Mouse (Mus musculus): ENCODE results near the gene Kctd18.

Kctd18 gene

GRCm38 (mm10) chr1:57991277-57991676 is 27.5 kb downstream of the Kctd18 start:
- DNase-seq (ENCODE audit: low spot score in 2 of 2): no peak

- no peak for DNase-seq (ENCODE audit: low spot score in 2 of 2)
Observed at GRCm38 (mm10) chr1:57989052-57989600, 29.6 kb downstream of the Kctd18 start.

DNA sequence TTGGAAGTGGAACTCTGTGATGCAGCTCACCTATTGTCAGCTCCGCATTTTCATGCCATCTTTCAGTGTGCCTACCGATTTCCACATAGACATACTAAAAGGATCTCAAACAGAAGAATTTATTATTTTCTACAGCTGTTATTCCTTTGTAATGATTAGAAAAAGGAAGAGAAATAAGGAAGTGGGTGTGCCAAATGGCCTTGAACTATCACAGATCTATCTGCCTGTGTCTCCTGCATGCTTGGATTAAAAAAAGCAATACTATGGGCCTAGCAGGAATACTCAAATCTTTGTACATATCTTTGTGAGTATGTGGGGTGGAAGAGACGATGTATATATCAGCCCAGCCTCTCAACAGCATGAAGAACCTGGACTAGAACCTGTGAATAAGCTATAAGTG is 41.9 kb downstream of the Kctd18 start:
- DNase-seq (ENCODE audit: low spot score in 2 of 2): no peak

DNA sequence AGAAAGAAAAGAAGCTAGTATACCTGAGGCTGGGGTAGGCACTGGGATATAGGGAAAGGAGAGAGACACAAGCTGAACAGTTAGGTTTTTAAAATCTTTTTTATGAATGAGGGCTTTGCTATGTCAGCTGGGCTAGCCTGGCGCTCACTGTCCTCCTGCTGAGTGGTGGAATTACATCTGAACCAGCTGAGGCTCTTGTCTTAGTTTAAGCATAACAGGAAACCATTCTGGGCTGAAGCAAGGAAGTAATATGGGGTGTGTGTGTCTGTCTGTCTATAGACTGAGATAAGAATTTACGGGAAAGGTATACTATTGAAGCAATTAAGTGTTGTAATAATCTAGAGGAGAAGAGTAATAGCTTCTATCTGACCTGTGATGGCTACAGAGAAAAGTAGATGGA is 47.2 kb downstream of the Kctd18 start:
- no peak for DNase-seq (ENCODE audit: low spot score in 2 of 2)

DNA sequence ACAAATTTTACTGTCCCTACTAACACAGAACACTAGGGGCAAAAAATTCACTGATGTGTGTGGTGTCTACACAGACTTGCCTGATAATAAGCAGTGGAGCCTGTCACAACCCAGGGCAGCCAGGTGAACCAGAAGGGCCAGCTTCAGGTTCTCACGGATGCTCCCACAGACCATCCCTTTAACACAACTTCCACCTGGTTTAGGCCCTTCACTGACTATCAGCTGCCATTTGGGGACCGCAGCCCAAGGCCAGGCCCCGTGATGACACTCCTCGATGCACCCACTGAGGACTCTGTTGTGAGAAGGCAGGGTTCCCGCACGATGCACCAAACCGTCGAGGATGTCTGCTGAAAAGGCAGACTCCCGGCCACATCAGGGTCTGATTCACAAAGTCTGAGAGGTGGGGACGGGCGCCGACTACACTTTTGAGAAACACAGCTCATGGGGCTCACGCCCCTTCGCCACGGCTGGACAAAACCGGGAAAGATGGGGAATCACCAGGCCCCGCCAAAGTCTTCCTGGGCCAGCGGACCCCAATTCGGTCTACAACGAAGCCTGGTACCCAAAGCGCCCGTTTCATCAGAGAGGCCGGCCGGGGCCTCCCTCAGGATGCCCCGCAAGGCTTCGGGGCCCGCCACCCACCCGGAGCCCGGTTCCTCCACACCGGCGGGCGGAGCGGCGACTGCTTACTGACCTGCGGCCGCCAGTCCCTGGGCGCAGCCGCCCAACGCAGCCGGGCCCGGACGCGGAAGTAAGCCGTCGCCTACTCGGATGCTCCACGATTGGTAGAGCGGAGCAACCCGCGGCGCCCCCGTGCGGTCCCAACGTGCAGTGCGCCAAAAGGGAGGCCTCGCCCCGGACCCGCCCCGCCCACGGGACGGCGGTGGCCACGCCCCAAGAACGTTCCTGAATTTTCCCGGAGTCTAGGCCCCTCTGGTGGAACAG is 49.2 kb downstream of the Kctd18 start:
- peak; percentile 94 to 98 for DNase-seq (ENCODE audit: low spot score in 2 of 2)

DNA sequence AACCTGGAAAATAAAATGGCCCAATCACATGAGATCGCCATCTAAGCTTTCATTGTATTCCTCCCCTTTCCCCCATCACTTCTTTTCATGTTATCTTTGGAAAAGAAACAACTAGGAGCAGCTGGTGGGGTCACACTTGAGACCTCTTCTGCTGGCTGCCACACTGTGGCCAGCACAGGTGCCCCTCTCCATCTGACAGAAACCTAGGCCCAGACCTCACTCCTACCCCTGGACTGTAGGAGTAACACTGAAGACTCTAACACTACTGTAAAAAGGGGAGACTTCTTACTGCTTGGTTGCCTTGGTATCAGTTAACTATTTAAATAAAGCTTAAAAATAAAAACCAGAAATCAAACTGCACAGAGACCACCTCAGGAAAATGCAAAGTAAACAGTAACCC is 63.0 kb downstream of the Kctd18 start:
- no peak for DNase-seq (ENCODE audit: low spot score in 2 of 2)

GRCm38 (mm10) chr1:57954376-57954765 is 64.4 kb downstream of the Kctd18 start:
- no peak for DNase-seq (ENCODE audit: low spot score in 2 of 2)

- DNase-seq (ENCODE audit: low spot score in 2 of 2): no peak
Observed at GRCm38 (mm10) chr1:57953586-57954375, 65.0 kb downstream of the Kctd18 start.

DNA sequence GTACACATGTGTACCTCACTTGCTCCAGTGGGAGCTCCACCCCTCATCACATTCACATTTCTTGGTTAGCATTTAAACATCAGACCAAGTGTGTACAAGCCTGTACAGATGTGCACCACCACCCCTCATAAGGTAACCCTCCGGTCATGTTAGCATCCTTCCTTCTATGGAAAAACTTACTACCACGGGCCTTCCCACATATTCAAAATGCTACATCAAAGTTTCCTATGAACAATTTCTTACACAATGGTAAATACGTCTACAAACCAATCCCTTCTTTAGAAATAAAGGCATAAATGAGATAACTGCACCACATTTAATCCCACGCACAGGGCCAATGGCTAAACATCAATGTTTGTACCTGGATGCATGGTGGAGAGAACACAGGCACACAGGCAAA is 66.2 kb downstream of the Kctd18 start:
- DNase-seq (ENCODE audit: low spot score in 2 of 2): no peak

GRCm38 (mm10) chr1:57949716-57950115 is 69.0 kb downstream of the Kctd18 start:
- DNase-seq (ENCODE audit: low spot score in 2 of 2): no peak

DNA sequence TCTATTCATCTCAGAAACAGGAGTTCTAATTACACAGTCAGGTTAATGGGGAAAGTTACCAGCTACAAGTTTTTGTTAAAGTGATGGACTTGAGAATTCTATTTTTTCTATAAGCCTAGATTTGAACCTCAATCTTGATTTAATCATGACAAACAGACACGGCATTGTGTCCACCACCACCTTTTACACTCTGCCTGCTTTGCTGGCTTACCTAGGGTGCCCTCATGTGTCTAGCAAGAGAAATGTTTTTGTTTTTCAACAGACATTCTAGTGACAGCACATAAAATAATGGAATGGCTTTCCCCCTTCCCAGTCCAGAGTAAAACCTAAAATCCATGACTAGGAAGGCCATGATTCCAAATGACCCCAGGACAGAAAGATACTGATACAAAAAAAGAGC is 69.6 kb downstream of the Kctd18 start:
- no peak for DNase-seq (ENCODE audit: low spot score in 2 of 2)

DNA sequence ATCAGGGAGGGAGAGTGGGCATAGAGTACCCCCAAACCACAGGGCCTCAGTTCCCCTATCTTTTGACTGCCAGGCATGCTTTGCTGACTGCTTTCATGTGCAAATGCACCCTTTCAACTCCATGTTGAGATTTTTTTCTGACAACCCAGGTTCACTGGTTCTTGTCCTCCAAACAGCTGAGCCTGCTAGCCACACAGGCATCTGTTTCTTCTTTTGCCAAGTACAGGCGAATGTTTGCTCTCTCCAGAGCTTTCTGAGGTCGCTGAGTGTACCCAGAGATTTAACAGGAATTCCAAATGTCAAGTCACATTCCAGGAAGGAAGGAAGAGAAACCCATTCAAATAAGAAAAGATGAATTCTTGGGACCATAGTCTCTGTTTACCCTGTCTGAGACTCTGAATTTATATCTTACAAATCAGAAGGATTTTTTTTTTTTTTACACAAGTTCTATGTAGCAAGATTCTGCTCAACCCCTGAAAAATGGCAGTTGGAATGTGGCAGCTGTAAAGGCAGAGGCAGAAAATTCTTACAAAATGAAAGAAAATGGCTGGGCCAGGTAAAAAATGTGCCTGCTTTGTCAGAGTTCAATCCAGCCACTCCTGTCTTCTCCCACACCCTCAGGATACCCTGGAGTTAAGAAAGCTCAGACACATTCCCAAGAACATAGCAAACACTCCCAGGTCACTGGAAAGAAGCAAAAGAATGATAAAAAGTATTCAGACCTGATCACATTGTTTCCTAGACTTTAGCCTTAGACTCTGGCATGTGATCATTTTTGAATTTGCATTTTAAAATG is 71.0 kb downstream of the Kctd18 start:
- no peak for DNase-seq (ENCODE audit: low spot score in 2 of 2)

GRCm38 (mm10) chr1:57942215-57942614 is 76.5 kb downstream of the Kctd18 start:
- DNase-seq (ENCODE audit: low spot score in 2 of 2): no peak

DNA sequence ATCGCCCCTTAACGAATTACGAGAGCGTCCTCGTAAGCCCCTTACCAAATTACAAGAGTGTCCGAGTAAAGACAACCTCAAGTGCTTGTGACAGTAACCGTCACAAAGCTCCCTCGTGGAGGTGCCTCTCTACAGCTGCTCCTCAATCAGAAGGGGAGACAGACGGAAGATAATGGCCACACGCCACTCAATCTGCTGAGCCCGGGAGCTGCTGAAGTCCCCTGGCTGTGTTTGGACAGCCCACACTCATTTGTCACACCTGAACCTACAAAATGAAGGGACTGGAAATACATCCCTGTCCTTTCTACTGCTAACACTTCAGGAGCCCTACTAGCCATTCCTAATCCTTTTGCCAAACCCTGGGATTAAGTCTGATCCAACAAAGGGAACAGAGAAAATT is 77.0 kb downstream of the Kctd18 start:
- DNase-seq (ENCODE audit: low spot score in 2 of 2): no peak

GRCm38 (mm10) chr1:57941095-57941494 is 77.7 kb downstream of the Kctd18 start:
- no peak for DNase-seq (ENCODE audit: low spot score in 2 of 2)

- no peak for DNase-seq (ENCODE audit: low spot score in 2 of 2)
Observed at GRCm38 (mm10) chr1:57940691-57941090, 78.1 kb downstream of the Kctd18 start.

DNA sequence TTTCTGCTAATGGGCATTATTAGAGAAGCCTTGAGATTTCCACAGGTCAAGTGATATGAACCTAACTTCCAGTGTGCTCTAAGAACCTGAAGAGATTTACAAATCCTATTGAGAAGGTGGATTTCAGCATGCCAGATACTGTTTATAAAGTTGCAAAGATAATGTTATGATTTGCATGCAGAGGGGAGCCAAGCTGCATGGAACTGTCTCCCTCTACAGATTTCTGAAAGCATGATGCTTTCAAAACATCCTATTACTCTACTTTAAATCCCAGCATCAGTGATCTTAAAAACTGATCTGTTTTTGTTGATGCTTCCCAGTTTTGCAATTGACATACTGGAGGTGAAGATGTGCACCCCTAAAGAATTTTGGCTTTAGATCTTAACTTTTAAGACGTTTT is 84.5 kb downstream of the Kctd18 start:
- DNase-seq (ENCODE audit: low spot score in 2 of 2): no peak

GRCm38 (mm10) chr1:57918567-57918966 is 100.2 kb downstream of the Kctd18 start:
- DNase-seq (ENCODE audit: low spot score in 2 of 2): no peak

GRCm38 (mm10) chr1:57917342-57917741 is 101.4 kb downstream of the Kctd18 start:
- DNase-seq (ENCODE audit: low spot score in 2 of 2): no peak

DNA sequence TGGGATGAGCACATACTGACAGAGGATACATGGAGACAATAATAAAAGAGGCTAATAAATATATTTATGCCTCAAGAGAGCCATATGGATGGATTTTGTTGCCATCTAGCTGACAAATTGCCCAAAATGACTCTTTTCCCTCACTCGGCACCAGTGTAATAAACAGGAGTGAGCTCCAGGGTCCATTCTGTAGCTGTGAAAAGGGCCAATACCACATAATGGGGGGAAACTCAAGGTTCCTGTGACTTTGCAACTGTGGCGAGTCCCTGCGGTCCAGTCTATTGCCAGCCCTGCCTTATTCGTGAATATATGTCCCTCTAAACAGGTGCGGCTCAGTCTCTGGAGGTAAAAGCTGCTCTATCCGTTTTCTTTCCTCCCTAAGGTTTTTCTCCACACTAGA is 107.2 kb downstream of the Kctd18 start:
- no peak for DNase-seq (ENCODE audit: low spot score in 2 of 2)

DNA sequence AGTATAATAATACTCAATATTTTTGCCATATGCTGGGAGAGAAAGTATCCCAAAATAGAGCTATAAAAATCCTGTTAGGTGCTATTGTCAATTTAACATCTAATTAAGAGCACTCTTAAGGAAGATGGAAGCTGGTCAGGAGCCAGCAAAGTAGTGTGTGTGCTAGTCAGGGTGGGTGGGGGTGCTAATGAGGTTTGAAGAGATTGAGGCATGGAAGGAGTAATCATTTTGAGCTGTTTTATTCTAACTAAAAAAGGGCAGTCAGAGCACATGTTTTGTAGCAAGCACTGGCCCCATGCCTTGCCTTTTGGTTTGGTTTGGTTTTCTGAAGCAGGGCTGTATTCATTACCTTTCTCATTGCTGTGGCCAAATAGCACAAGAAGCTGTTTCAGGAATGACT is 112.4 kb downstream of the Kctd18 start:
- DNase-seq (ENCODE audit: low spot score in 2 of 2): no peak

- no peak for DNase-seq (ENCODE audit: low spot score in 2 of 2)
Observed at GRCm38 (mm10) chr1:57905912-57906311, 112.8 kb downstream of the Kctd18 start.

All from urinary bladder, postnatal 4 days (tissue).